Mouse (Mus musculus) right cerebral cortex, postnatal 36 days (tissue): ENCODE measurements around the gene Tekt3.

ENCODE experiments used
- DNase-seq, 2 experiments: peaks; one replicate each; pipeline ENCODE4 v3.0.0; 2022; ENCODE audit warnings: low spot score in 2 of 2, mixed read lengths in 1 of 2

Gene Tekt3

GRCm38 (mm10) chr11:63125832-63126456 lies 64.5 kb downstream of the Tekt3 start:
- no peak for DNase-seq

DNA sequence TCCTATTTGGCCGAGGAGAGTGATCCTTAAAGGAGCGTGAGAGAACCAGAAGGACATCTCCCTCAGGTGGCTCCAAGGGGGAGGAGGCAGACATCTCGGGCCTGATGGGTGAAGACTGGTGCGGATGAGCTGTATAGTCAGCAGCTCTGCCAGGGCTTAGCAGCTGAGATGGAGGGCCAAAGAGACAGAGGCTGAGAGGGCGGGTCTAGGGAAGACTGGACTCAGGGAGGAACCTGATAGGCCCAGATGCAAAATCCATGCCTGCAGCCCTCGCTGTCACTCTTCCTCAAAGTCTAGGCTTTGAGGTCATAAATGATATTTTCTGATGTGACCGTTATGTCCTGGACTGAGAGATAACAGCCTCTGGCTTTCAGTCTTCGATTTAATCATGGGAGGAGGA lies 65.5 kb downstream of the Tekt3 start:
- no peak for DNase-seq

DNA sequence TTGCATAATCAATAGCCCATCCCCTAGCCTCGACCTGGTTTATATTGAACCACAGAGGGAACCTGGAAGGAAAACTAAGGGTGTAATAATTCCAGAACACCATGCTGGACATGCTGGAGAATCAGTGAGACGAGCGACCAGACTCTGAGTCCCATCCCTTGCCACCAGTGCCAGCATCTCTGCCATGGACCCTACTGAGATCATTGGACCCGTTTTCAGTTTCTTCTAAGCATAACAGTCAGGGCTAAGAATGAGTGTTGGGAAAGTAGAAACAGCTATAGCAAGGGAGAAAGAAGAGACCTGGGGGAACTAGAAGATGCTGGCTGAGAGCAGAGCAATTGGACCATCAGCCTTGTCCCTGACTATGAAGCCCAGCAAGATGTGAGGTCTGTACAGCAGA lies 66.1 kb downstream of the Tekt3 start:
- DNase-seq, result no peak

DNA sequence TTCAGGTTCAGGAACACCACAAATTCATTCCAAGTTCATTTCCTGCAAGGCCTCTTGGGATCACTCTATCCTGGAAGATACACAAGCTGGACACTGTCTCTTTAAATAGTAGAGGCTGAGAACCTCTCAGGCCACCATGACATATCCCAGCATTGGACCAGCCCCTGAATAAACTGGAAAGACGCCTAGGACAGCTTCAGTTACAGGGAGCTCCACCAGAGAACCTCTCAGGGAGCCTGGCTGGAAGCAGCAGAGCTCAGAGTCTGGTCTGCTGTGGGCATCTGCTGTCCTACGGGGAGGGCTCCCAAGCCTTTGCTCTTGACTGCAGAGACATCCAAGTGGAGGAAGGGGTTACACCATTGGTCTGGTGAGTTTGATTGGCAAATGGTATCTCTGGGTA lies 67.3 kb downstream of the Tekt3 start, which contains the start of gene Pmp22:
TSS of gene Pmp22 (plus strand) at position 199 of the 400 bp plus-strand sequence.
- no peak for DNase-seq

GRCm38 (mm10) chr11:63129375-63129774 lies 67.9 kb downstream of the Tekt3 start:
- no peak for DNase-seq

DNA sequence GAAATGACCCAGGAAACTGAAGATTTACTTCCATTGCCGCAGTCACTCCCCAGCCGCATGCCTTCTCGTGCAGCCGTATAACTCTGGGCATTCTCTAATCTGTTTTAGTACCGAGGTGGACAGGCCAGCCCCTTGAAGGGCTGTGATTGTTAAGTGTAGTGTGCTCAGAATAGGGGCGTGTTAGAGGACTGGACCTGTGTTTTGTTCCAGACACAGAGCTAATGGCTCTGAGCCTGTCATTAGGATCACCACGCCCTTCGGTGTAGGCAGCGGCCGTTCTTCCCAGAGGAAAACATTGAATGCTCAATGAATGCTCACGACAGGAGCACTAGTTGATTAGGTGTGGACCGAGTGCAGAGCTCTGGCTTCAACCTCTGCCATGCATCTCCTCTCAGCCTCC lies 68.4 kb downstream of the Tekt3 start:
- DNase-seq, result no peak

DNA sequence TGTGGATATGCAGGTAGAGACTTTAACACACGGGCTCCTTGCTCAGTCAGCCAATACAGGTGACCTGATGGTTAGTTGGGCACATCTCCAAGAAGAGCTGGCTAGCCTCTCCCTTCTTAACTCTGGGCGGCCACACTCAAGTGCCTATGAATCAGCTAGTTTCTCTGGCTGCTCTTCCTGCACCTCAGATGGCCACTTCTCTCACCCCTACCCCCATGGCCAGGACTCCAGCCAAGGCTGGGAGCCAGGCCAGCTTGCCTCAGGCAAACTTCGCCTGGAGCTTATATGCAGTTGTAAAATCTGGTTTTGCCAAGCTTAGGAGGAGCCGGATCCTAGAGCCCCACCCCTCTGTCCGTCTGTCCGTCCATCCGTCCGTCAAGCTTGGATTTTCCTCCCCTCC lies 69.0 kb downstream of the Tekt3 start:
- no peak for DNase-seq

DNA sequence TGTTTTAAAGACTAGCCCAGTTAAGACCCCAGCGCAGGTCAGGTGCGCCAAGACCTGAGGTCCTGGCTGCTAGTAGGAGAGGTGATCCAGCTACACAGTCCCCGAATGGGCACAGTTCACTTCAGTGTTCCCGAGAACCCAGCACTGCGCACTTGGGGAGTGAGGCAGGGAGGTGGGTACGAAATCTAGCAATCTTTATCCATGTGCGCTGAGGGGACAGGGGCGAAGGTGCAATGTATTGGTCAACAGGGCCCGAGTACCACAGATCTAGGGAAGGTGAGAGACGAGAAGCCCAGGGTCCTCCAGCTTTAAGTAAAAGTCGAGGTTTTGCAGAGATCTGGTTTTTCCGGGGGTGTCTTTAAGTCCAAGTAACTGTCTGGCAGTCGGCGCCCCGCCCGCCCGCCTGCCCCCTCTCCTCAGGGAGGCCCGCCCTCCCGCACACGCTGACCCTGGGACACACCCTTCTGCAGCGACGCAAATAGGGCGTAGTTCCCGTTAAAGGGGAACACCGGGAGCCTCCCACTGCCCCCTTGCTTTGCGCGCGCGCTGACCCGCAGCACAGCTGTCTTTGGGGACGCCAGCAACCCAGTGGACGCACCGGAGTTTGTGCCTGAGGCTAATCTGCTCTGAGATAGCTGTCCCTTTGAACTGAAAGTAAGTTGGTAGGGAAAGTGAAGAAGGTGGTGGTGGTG lies 69.7 kb downstream of the Tekt3 start:
- DNase-seq, result no peak

DNA sequence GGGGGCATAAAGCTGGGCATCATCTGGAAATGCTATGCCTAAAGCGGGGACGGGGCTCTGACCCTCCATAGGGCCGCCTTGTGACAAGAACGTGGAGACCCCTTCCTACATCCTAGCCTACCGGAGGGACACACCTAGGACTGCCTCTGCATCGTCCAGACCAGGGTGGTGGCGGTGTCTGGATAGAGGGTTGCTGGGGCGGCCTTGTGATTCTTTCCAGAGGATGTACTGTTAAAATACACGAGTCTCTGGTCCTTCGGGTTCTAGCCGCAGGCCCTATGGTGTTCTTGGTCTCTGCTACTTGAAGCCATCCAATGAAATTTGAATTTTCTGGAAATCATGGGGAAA lies 70.2 kb downstream of the Tekt3 start:
- no peak for DNase-seq

- DNase-seq, result no peak
Measured at GRCm38 (mm10) chr11:63132151-63132500, 70.7 kb downstream of the Tekt3 start.

DNA sequence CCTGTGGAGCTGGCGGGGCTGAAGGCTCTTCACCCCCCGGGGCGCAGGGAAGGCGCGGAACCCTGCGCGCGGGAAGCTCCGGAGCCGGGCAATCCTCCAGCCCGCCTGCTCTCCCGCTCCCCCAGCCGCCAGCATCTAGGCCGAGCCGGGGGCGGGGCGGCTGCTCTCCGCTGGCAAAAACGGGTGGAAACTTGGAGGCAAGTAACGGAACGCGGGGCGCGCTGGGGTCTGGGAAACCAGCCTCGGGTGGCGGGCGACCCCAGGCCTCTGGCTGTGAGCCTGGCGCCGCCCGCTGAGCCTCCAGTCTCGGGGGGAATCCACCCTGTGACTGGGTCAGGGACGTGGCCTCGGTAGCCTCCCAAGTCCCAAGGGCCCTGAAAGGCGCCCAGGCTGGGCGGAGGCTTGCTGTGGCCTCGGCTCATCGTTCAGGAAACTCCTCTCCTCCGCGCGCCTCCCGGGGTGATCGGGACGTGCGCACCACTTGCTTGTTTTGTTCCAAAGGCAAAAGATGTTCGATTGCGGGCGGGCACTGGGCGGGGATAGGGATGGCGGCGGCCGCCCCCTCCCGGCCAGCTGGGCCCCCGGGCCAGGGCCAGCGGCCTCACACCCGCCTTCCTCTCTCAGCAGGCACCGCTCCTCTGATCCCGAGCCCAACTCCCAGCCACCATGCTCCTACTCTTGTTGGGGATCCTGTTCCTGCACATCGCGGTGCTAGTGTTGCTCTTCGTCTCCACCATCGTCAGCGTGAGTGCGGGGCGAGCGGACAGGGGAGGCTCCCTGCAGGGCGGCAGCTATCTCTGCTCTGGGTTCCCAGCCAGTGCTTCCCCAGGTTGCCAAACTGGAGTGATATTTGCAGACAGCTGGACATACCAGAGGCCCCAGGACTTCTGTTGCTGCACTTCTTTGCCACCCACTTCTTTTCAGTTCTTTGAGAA lies 71.3 kb downstream of the Tekt3 start:
- DNase-seq, result peak; percentile 43 to 50

DNA sequence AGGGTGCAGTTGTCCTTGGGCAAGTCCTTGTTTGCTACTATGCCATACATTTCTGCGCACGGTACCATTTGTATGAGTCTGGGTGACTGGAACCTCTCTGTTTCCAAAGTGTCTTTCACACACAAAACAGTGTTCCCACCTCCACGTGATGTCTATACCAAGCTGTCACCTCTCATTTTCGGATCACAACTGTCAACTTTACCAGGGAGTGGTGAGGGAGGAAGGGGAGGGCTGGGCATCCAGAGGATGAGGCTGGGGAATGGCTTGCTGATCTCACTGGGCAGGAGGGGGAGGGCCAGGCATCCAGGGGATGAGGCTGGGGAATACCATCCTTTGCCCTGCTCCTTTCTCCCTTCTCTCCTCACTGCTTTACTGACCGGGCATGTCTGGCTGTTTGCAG lies 72.6 kb downstream of the Tekt3 start:
- DNase-seq, result no peak

- peak in 1 of 2 experiments; percentile 18 for DNase-seq
Measured at GRCm38 (mm10) chr11:63134742-63135482, 73.5 kb downstream of the Tekt3 start.

- peak; percentile 78 to 84 for DNase-seq
Measured at GRCm38 (mm10) chr11:63135622-63136021, 74.2 kb downstream of the Tekt3 start.

GRCm38 (mm10) chr11:63136205-63136604 lies 74.8 kb downstream of the Tekt3 start:
- peak in 1 of 2 experiments; percentile 16 for DNase-seq

DNA sequence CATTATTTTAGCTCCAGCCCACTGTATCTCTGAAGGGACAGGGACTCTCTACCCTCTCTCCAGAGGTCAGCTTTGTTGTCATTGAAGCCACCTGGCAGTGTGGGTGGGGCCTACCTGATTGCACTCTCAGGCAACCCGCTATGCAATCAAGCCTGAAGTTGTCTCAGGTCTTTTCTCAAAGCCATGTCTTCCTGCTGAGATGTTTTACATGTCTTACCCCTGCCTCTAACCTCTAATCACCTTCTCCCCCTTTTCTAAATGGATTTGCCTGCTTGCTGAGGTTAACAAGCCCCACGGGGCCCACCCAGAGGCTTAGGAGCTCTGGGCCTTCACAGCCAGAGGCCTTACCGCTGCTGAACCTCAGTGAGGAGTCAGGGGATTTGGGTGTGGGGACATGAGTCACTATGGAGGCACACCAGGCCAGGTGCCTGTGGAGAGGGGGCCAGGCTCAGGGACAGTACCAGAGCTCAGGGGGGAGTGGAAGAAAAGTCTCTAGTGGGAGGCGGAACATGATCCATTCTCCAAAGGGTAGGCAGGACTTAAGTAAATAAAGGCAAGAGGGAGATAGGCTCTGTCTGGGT lies 75.5 kb downstream of the Tekt3 start:
- DNase-seq, result no peak

DNA sequence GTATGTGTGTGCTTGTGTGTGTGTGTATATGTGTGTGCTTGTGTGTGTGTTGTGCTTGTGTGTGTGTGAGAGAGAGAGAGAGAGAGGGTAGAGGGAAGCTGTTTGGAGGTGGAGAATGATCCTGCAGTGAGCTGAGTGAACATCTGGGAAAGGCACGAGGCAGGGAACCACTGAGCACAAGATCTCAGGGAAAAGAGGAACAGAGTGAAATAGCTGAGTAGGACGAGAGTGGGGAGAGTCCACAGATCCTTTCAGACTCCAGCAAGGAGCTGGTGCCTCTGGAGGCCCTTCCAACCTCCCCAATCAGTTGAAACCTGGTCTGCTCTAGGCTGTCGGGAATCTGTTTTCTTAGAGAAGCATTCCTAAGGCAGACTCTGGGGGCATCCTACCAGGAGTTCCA lies 77.3 kb downstream of the Tekt3 start:
- no peak for DNase-seq

GRCm38 (mm10) chr11:63142311-63142710 lies 80.9 kb downstream of the Tekt3 start:
- DNase-seq, result no peak

- no peak for DNase-seq
Measured at GRCm38 (mm10) chr11:63142816-63143215, 81.4 kb downstream of the Tekt3 start.

GRCm38 (mm10) chr11:63143486-63143885 lies 82.0 kb downstream of the Tekt3 start:
- no peak for DNase-seq
